Comparison of ENCODE assay signal across 24 mouse cellular contexts in the genomic region with DNA sequence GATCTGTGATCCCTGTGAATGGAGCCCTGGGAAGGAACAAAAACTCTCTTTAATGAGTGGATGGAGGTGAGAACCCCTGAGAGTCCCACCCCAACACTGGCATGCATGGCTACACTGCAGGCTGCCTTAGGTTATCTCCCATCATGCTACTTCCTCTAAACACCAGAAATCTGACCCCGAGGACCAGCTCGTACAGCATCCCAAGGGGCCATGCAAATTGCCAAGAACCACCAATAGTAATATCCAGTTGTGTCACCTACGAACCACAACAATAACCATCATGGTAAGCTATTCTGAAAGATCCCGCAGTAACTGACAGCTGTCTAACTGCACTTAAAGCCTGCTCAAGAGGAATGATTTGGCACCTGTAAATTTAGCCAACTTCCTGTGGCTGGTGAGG. TPM values are rescaled to one million over a fixed set of nuclear protein-coding genes. Genes with fewer than 3 reads are reported as not detected.
DNase-seq lines count a peak whose midpoint lies in the region; TF ChIP-seq lines count a peak whose summit lies in the region.
"Had no signal": no experiment of that assay in that cellular context is flagged by ENCODE, and none has a peak within 500 bp of the region (broad histone marks: within the 10 kb centered on the region; RNA-seq: fewer than 3 reads in every experiment).

No protein-coding gene starts in this region.

- no peak overlapping the region for H3K9ac ChIP-seq in CH12.LX (ENCODE audit: insufficient read depth, low read depth)
- H3K9ac ChIP-seq: embryonic facial prominence, embryonic 13.5 days; embryonic facial prominence, embryonic 15.5 days; forebrain, embryonic 13.5 days; forebrain, embryonic 15.5 days; forebrain, postnatal 0 days had no signal

- TF ChIP-seq EP300 in CH12.LX (IDR thresholded peaks at IDR 0.05; ENCODE audit: low read length): peak; percentile 36; the same call in 1 of the 2 replicates

- dilution Hi-C loops in CH12.LX (cut with MboI; ENCODE audit: extremely low pct_ligation_motif_present, extremely low pct_unique_long_range_greater_than_20kb, low sequenced_read_pairs): no loop called here

- H3K4me1 ChIP-seq in cerebellum, adult 2 months (ENCODE audit: control insufficient read depth, insufficient read depth, low read length): peaks cover 35% of the 10 kb centered on the region
- peaks cover 0 to 18% of the 10 kb centered on the region in 2 experiments; a peak in 2 of 4 replicates for H3K4me1 ChIP-seq in CH12.LX (ENCODE audit: control insufficient read depth in 1 of 2, insufficient read depth in 2 of 2)
- no peaks in the 10 kb centered on the region for H3K4me1 ChIP-seq in forebrain, embryonic 10.5 days
- H3K4me1 ChIP-seq: embryonic facial prominence, embryonic 15.5 days had no signal

- 54% methylated on average over 4 of the region's 4 CpGs for WGBS in cerebellum, adult 2 months
- WGBS in forebrain, embryonic 10.5 days: 94% methylated on average over 4 of the region's 4 CpGs

- TF ChIP-seq RAD21 in CH12.LX (IDR thresholded peaks at IDR 0.05; ENCODE audit: low read depth, low read length): no peak

- no peaks in the 10 kb centered on the region for H3K79me2 ChIP-seq in CH12.LX (replicated peaks; ENCODE audit: control insufficient read depth, extremely low read depth, insufficient read depth, poor library complexity, severe bottlenecking)

- H3K4me2 ChIP-seq in CH12.LX (ENCODE audit: insufficient read depth, low read depth, poor library complexity, severe bottlenecking): no peak overlapping the region
- H3K4me2 ChIP-seq: embryonic facial prominence, embryonic 13.5 days; embryonic facial prominence, embryonic 15.5 days; forebrain, embryonic 13.5 days; forebrain, embryonic 15.5 days had no signal

- H3K27ac ChIP-seq in cerebellum, adult 2 months (ENCODE audit: insufficient read depth, low read length): 0 out of 2 replicates have a peak overlapping the region, but pooled peaks have one; percentile 56
- no peak overlapping the region for H3K27ac ChIP-seq in CH12.LX (ENCODE audit: insufficient read depth, low read depth)
- no peak overlapping the region for H3K27ac ChIP-seq in forebrain, embryonic 10.5 days
- H3K27ac ChIP-seq: embryonic facial prominence, embryonic 13.5 days; embryonic facial prominence, embryonic 15.5 days; forebrain, embryonic 13.5 days; forebrain, embryonic 15.5 days had no signal

- no peak for TF ChIP-seq POLR2A in cerebellum, adult 2 months (IDR thresholded peaks at IDR 0.05; ENCODE audit: borderline replicate concordance, insufficient read depth, low read length)
- no peak for TF ChIP-seq POLR2A in CH12.LX (IDR thresholded peaks at IDR 0.05; ENCODE audit: low read depth, low read length)

- peaks cover 0 to 18% of the 10 kb centered on the region in 2 experiments for H3K36me3 ChIP-seq in CH12.LX (replicated peaks in 1 of 2; ENCODE audit: control insufficient read depth in 1 of 2, insufficient read depth in 1 of 2, low read length in 1 of 2)
- 0 out of 2 replicates have a peak, but pooled peaks cover 3% of the 10 kb centered on the region for H3K36me3 ChIP-seq in splenic B cell, adult 2 months (ENCODE audit: control insufficient read depth, insufficient read depth, low read length, poor library complexity, severe bottlenecking)
- H3K36me3 ChIP-seq in forebrain, embryonic 10.5 days (replicated peaks): peaks cover 37% of the 10 kb centered on the region
- H3K36me3 ChIP-seq: forebrain, embryonic 15.5 days had no signal

- in situ Hi-C loops in CH12.LX (cut with MboI; ENCODE audit: low pct_ligation_motif_present, low pct_unique_long_range_greater_than_20kb, low sequenced_read_pairs): no loop called here

- TF ChIP-seq CTCF in cerebellum, adult 2 months (IDR thresholded peaks at IDR 0.05; ENCODE audit: borderline replicate concordance, insufficient read depth, low read depth, low read length): no peak
- no peak for TF ChIP-seq CTCF in CH12.LX (conservative IDR thresholded peaks at IDR 0.05 in 1 of 2, IDR thresholded peaks at IDR 0.05 in 1 of 2; ENCODE audit: low read depth in 2 of 2, low read length in 2 of 2)

- no peaks in the 10 kb centered on the region for H3K27me3 ChIP-seq in cerebellum, adult 2 months (ENCODE audit: control insufficient read depth, insufficient read depth, low read length)
- H3K27me3 ChIP-seq in CH12.LX (replicated peaks): no peaks in the 10 kb centered on the region
- no peaks in the 10 kb centered on the region for H3K27me3 ChIP-seq in splenic B cell, adult 2 months (ENCODE audit: control insufficient read depth, insufficient read depth, low read length, poor library complexity, severe bottlenecking)
- no peaks in the 10 kb centered on the region for H3K27me3 ChIP-seq in forebrain, embryonic 10.5 days (ENCODE audit: poor library complexity, severe bottlenecking)
- H3K27me3 ChIP-seq: embryonic facial prominence, embryonic 13.5 days; embryonic facial prominence, embryonic 15.5 days; forebrain, embryonic 13.5 days; forebrain, embryonic 15.5 days had no signal

- no peak overlapping the region for H3K4me3 ChIP-seq in cerebellum, adult 2 months (replicated peaks; ENCODE audit: insufficient read depth, low read depth, low read length)
- no peak overlapping the region for H3K4me3 ChIP-seq in CH12.LX (replicated peaks in 1 of 3; ENCODE audit: low read depth in 2 of 3, low read length in 2 of 3, poor library complexity in 1 of 3)
- H3K4me3 ChIP-seq in forebrain, embryonic 10.5 days: no peak overlapping the region
- H3K4me3 ChIP-seq: embryonic facial prominence, embryonic 13.5 days; embryonic facial prominence, embryonic 15.5 days; erythroblast, embryonic 14.5 days; forebrain, embryonic 13.5 days; forebrain, embryonic 15.5 days had no signal

- DNase-seq in cerebellum, adult 2 months: no peak
- DNase-seq in cerebellum, adult 8-10 months: no peak
- peak; percentile 33 to 34 for DNase-seq in spleen, postnatal 36 days (ENCODE audit: low spot score in 2 of 2)
- no peak for DNase-seq in spleen, postnatal 4 days (ENCODE audit: low spot score in 2 of 2)
- peak; percentile 90 for DNase-seq in CH12.LX (ENCODE audit: extremely low read depth)
- DNase-seq in splenic B cell, adult 2 months (ENCODE audit: low read depth, low spot score): peak; percentile 57
- no peak for DNase-seq in forebrain, embryonic 10.5 days (ENCODE audit: extremely low spot score, low spot score)
- DNase-seq in neural tube, embryonic 10.5 days (ENCODE audit: extremely low spot score, low spot score): no peak
- DNase-seq: adrenal gland, adult 2 months; adrenal gland, postnatal 10 days; adrenal gland, postnatal 25 days; cerebellum, adult 11 months; cerebellum, adult 18-20 months; cerebellum, adult 9-11 months; cerebellum, postnatal 14 days; cerebellum, postnatal 36 days; embryo, embryonic 11 days; forebrain, postnatal 0 days had no signal

- peaks cover 6% of the 10 kb centered on the region for H3K9me3 ChIP-seq in CH12.LX (replicated peaks; ENCODE audit: low read length)
- H3K9me3 ChIP-seq in forebrain, embryonic 10.5 days: no peaks in the 10 kb centered on the region
- H3K9me3 ChIP-seq: embryonic facial prominence, embryonic 13.5 days; embryonic facial prominence, embryonic 15.5 days; forebrain, embryonic 13.5 days; forebrain, embryonic 15.5 days had no signal

TF ChIP-seq in CH12.LX, 34 proteins besides CTCF, POLR2A, EP300 and RAD21:
- TF ChIP-seq BHLHE40 (IDR thresholded peaks at IDR 0.05; ENCODE audit: low read depth, low read length) (peak; percentile 19; the same call in 1 of the 2 replicates), ELF1 (IDR thresholded peaks at IDR 0.05; ENCODE audit: low read depth, low read length) (no peak), TBP (conservative IDR thresholded peaks at IDR 0.05; ENCODE audit: low read depth, low read length) (no peak), CHD2 (IDR thresholded peaks at IDR 0.05; ENCODE audit: low read length) (no peak), SMC3 (IDR thresholded peaks at IDR 0.05; ENCODE audit: low read depth, low read length) (no peak), MAFK (IDR thresholded peaks at IDR 0.05; ENCODE audit: insufficient replicate concordance, low read length) (0 out of 2 replicates have a peak, but pooled peaks have one; percentile 12), IRF4 (IDR thresholded peaks at IDR 0.05; ENCODE audit: low read depth, low read length) (no peak), NELFE (IDR thresholded peaks at IDR 0.05; ENCODE audit: low read depth, low read length) (no peak), NRF1 (IDR thresholded peaks at IDR 0.05; ENCODE audit: low read depth, low read length) (no peak), ZMIZ1 (IDR thresholded peaks at IDR 0.05; ENCODE audit: low read depth, low read length) (no peak), RCOR1 (conservative IDR thresholded peaks at IDR 0.05; ENCODE audit: low read depth, low read length) (no peak), MEF2A (IDR thresholded peaks at IDR 0.05; ENCODE audit: borderline replicate concordance, low read depth, low read length) (0 out of 2 replicates have a peak, but pooled peaks have one; percentile 26), MAX (IDR thresholded peaks at IDR 0.05; ENCODE audit: low read length) (no peak), MXI1 (IDR thresholded peaks at IDR 0.05; ENCODE audit: low read depth, low read length) (no peak), USF2 (conservative IDR thresholded peaks at IDR 0.05; ENCODE audit: low read depth, low read length) (no peak), E2F4 (IDR thresholded peaks at IDR 0.05; ENCODE audit: insufficient replicate concordance, low read depth, low read length) (no peak), HCFC1 (IDR thresholded peaks at IDR 0.05; ENCODE audit: low read depth, low read length) (no peak), ZNF384 (IDR thresholded peaks at IDR 0.05; ENCODE audit: low read depth, low read length) (no peak), ETS1 (conservative IDR thresholded peaks at IDR 0.05; ENCODE audit: low read depth, low read length) (peak; percentile 32), JUN (IDR thresholded peaks at IDR 0.05; ENCODE audit: insufficient read depth, low read depth, low read length) (no peak), ZC3H11A (IDR thresholded peaks at IDR 0.05; ENCODE audit: low read depth, low read length) (no peak)

RNA-seq across cellular contexts. Expression of a gene that starts 59.1 kb away (rescaled TPM):
- polyA plus RNA-seq in cerebellum, adult 2 months (2012; rRNA removed): 35.9 and 43.3 TPM in 2 replicates
- total RNA-seq in CH12.LX (2012; rRNA removed): 0.71 and 0.72 TPM in 2 replicates
- 2.9 and 3.0 TPM in 2 replicates for total RNA-seq in CH12.LX (2014; rRNA removed)
- 3.8 and 3.9 TPM in 2 replicates for polyA plus RNA-seq in CH12.LX (2012; ENCODE audit: insufficient read length, low read depth)
- polyA plus RNA-seq in forebrain, embryonic 10.5 days (2016; fragmentation: Nextera tagmentation; extraction: Ambion mirVana): 9.3 and 9.5 TPM in 2 replicates
- total RNA-seq: MEL had no signal

Comparison
In these comparisons a context has a peak if more than half of its experiments do, and no peak if none do; other contexts are left out.
1. DNase-seq: peak in spleen, postnatal 36 days (2 of 2), CH12.LX (single experiment) and splenic B cell, adult 2 months (single experiment); none in cerebellum, adult 2 months (0 of 2), cerebellum, adult 8-10 months (single experiment), spleen, postnatal 4 days (0 of 2), forebrain, embryonic 10.5 days (single experiment) and neural tube, embryonic 10.5 days (single experiment).